16 mouse cellular contexts compared by ENCODE assay signal in genomic region chr2:118061291-118061690, GRCm38 (mm10). TPM values are rescaled to one million over a fixed set of nuclear protein-coding genes. Genes with fewer than 3 reads are reported as not detected.
DNase-seq lines count a peak whose midpoint lies in the region; ATAC-seq lines count a peak whose summit lies in the region.
"Had no signal": no experiment of that assay in that cellular context is flagged by ENCODE, and none has a peak within 500 bp of the region (broad histone marks: within the 10 kb centered on the region; RNA-seq: fewer than 3 reads in every experiment).

No protein-coding gene starts in this region.

- no peaks in the 10 kb centered on the region for H3K4me1 ChIP-seq in forebrain, embryonic 15.5 days
- peaks cover 10% of the 10 kb centered on the region; the same call in 1 of the 2 replicates for H3K4me1 ChIP-seq in forebrain, embryonic 10.5 days

- H3K9me3 ChIP-seq in forebrain, embryonic 15.5 days: no peaks in the 10 kb centered on the region
- no peaks in the 10 kb centered on the region for H3K9me3 ChIP-seq in forebrain, embryonic 10.5 days
- H3K9me3 ChIP-seq: lung, embryonic 15.5 days had no signal

- H3K4me2 ChIP-seq in forebrain, embryonic 15.5 days (replicated peaks): no peak overlapping the region
- H3K4me2 ChIP-seq: lung, embryonic 15.5 days had no signal

- 62% methylated on average over 5 of the region's 5 CpGs for WGBS in forebrain, embryonic 15.5 days
- 90% methylated on average over 5 of the region's 5 CpGs for WGBS in forebrain, embryonic 10.5 days

- intact Hi-C loops in gastrocnemius, postnatal 14 days (cut with DNase I; ENCODE audit: low total_unique reads): no loop called here

- H3K27ac ChIP-seq in forebrain, embryonic 15.5 days (replicated peaks): no peak overlapping the region
- no peak overlapping the region for H3K27ac ChIP-seq in forebrain, embryonic 10.5 days
- H3K27ac ChIP-seq: gastrocnemius, adult 2 months; lung, embryonic 15.5 days had no signal

- no peaks in the 10 kb centered on the region for H3K36me3 ChIP-seq in forebrain, embryonic 15.5 days
- no peaks in the 10 kb centered on the region for H3K36me3 ChIP-seq in forebrain, embryonic 10.5 days (replicated peaks)
- H3K36me3 ChIP-seq: lung, embryonic 15.5 days had no signal

- H3K4me3 ChIP-seq in forebrain, embryonic 15.5 days: no peak overlapping the region
- H3K4me3 ChIP-seq in forebrain, embryonic 10.5 days: no peak overlapping the region
- H3K4me3 ChIP-seq: gastrocnemius, adult 2 months; lung, embryonic 15.5 days had no signal

- DNase-seq in forebrain, embryonic 10.5 days (ENCODE audit: extremely low spot score, low spot score): no peak
- peak; percentile 22 to 32 for DNase-seq in right cerebral cortex, adult 2 months (ENCODE audit: low spot score in 2 of 2)
- no peak for DNase-seq in right cerebral cortex, adult 18-20 months
- peak; percentile 24 for DNase-seq in layer of hippocampus, adult 9-11 months
- DNase-seq in telencephalon, adult 2 months (ENCODE audit: low read depth, low spot score): peak; percentile 35
- DNase-seq in gastrocnemius, postnatal 14 days: no peak
- no peak for DNase-seq in spleen, adult 18-20 months
- DNase-seq: adrenal gland, adult 2 months; cerebellum, postnatal 14 days; gastrocnemius, adult 2 months; heart, adult 18-20 months; kidney, postnatal 10 days; thymus, postnatal 4 days had no signal

- H3K27me3 ChIP-seq in forebrain, embryonic 15.5 days: no peaks in the 10 kb centered on the region
- H3K27me3 ChIP-seq in forebrain, embryonic 10.5 days (ENCODE audit: poor library complexity, severe bottlenecking): no peaks in the 10 kb centered on the region
- H3K27me3 ChIP-seq: lung, embryonic 15.5 days had no signal

- 0 out of 2 replicates have a peak, but pooled peaks have one; percentile 26 for ATAC-seq in forebrain, embryonic 15.5 days (replicated peaks)
- ATAC-seq: intestine, embryonic 16.5 days had no signal

- H3K9ac ChIP-seq in forebrain, embryonic 15.5 days (replicated peaks): no peak overlapping the region
- H3K9ac ChIP-seq: lung, embryonic 15.5 days had no signal

RNA-seq across cellular contexts. Expression of gene Thbs1, which starts 50.4 kb away (rescaled TPM):
- polyA plus RNA-seq in forebrain, embryonic 15.5 days (2015; fragmentation: Nextera tagmentation; extraction: Ambion mirVana): 10.2 and 10.3 TPM in 2 replicates
- polyA plus RNA-seq in forebrain, embryonic 10.5 days (2016; fragmentation: Nextera tagmentation; extraction: Ambion mirVana): 40.0 and 40.9 TPM in 2 replicates
- total RNA-seq in gastrocnemius, postnatal 14 days (2021): 10 to 100 TPM; 21.7 to 23.0 TPM

Comparison
In these comparisons a context has a peak if more than half of its experiments do, and no peak if none do; other contexts are left out.
1. DNase-seq: peak in right cerebral cortex, adult 2 months (2 of 2), layer of hippocampus, adult 9-11 months (single experiment) and telencephalon, adult 2 months (single experiment); none in forebrain, embryonic 10.5 days (single experiment), right cerebral cortex, adult 18-20 months (single experiment), gastrocnemius, postnatal 14 days (single experiment) and spleen, adult 18-20 months (0 of 2).